Mouse (Mus musculus): ENCODE results near the gene Caskin2. TPM values are rescaled to one million over a fixed set of nuclear protein-coding genes. Genes with fewer than 3 reads are reported as not detected.
A peak's percentile ranks its signal among the peaks of the same experiment; 100 is the strongest.

Gene Caskin2
- polyA plus RNA-seq, 1 experiment from 2014 or later: 21.0 TPM

DNA sequence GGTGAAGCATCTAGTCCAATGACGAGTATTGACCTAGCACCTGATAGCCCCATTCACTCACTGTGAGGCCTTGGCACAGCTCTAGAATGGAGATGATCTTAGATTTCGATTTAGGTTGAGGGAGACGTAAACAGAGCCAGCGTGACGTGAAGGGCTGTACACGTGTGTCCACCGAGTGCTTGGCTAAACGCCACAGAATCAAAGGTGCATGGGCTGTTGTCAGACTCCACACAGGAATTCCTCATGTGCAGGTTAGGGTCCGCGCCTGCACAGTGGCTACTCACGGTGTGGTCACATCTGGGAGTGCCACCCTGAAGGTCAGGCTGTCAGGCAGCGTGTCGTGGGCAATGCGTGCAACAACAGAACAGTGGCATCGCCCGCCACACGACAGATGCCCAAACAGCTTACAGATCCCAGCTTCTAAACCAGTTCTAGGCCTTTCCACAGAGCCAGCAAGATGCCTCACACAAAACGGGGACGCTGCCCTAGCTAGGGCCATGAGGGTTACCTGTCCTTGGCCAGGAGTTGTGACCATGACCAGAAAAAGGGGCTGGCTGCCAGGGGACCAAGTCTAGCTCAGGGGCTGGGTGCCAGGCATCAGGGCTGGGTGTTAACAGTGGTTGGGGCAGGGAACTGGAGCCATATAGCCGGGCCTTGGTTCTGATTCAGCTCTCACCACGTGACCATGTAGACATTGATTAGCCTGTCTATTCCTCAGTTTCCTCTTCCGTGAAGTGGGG is 24.3 kb upstream of the Caskin2 start:
- peak overlapping the region in 1 of 2 experiments; percentile 60; a peak in 2 of 4 replicates for H3K27ac ChIP-seq (replicated peaks in 1 of 2; ENCODE audit: control insufficient read depth in 1 of 2, insufficient read depth in 1 of 2, low read depth in 2 of 2, low read length in 2 of 2)
- WGBS: 91% methylated on average over 22 of the region's 22 CpGs

DNA sequence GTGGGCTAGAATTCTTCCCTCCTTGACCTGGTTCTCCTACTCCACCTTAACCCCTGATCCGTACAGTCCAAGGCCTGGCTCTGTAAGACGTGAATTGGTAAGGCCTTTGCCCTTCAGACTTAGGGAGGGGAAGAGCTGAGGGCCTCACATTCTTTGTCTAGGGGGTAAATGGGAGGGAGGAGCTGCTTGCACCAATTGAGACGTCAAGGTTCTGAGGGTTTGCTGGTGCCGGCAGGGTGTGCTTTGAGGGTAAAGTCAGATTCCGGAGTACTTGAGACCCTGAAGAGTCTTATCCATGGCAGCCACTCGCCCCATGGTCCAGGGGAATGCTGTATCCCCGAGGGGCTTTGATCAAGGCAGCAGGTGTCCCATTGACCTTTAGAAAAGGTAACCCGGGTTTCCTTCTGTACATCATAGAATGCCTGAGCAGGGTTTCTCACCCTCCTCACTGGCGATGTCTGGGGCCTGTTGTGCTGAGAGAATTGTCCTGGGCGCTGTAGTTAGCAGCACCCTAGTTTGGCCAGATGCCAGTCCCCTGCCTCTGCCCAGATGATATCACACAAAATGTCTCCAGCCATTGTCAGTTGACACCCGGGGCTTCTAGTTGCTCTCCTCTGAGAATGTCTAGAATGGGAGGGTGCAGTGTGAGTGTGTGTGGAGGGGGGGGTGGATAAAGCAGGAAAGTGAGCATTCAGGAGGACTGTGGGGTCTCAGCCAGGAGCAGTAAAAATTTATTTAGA is 23.4 kb upstream of the Caskin2 start:
- 30% methylated on average over 11 of the region's 11 CpGs for WGBS
- Histone ChIP-seq H3K4me3 (ENCODE audit: control insufficient read depth in 1 of 2, insufficient read depth in 1 of 2, low read depth in 1 of 2, low read length in 2 of 2) (no peak overlapping the region), H3K9ac (ENCODE audit: low read length) (peak overlapping the region; percentile 31; the same call in 1 of the 2 replicates), H3K9me3 (ENCODE audit: control insufficient read depth, low read length) (no peaks in the 10 kb centered on the region), H3K36me3 (ENCODE audit: control insufficient read depth, insufficient read depth, low read length) (no peaks in the 10 kb centered on the region), H3K27ac (replicated peaks in 1 of 2; ENCODE audit: control insufficient read depth in 1 of 2, insufficient read depth in 1 of 2, low read depth in 2 of 2, low read length in 2 of 2) (peak overlapping the region; percentile 10 to 60; a peak in 3 of 4 replicates), H3K27me3 (ENCODE audit: control insufficient read depth, insufficient read depth, low read length) (no peaks in the 10 kb centered on the region), H3K4me2 (ENCODE audit: low read length) (no peak overlapping the region), H3K4me1 (ENCODE audit: control insufficient read depth in 2 of 2, insufficient read depth in 2 of 2, low read length in 2 of 2) (peaks cover 58 to 72% of the 10 kb centered on the region in 2 experiments)
- ATAC-seq (ENCODE audit: insufficient number of reproducible peaks, insufficient read depth, low FRiP score, low read depth): no peak

More for the DNA sequence above, 24.3 kb upstream of the Caskin2 start:
- no peaks in the 10 kb centered on the region for H3K36me3 ChIP-seq (ENCODE audit: control insufficient read depth, insufficient read depth, low read length)
- H3K4me3 ChIP-seq (ENCODE audit: control insufficient read depth in 1 of 2, insufficient read depth in 1 of 2, low read depth in 1 of 2, low read length in 2 of 2): no peak overlapping the region
- no peak overlapping the region for H3K9ac ChIP-seq (ENCODE audit: low read length)
- peaks cover 59 to 72% of the 10 kb centered on the region in 2 experiments for H3K4me1 ChIP-seq (ENCODE audit: control insufficient read depth in 2 of 2, insufficient read depth in 2 of 2, low read length in 2 of 2)
- no peak overlapping the region for H3K4me2 ChIP-seq (ENCODE audit: low read length)
- no peaks in the 10 kb centered on the region for H3K27me3 ChIP-seq (ENCODE audit: control insufficient read depth, insufficient read depth, low read length)
- H3K9me3 ChIP-seq (ENCODE audit: control insufficient read depth, low read length): no peaks in the 10 kb centered on the region
- no peak for ATAC-seq (ENCODE audit: insufficient number of reproducible peaks, insufficient read depth, low FRiP score, low read depth)

DNA sequence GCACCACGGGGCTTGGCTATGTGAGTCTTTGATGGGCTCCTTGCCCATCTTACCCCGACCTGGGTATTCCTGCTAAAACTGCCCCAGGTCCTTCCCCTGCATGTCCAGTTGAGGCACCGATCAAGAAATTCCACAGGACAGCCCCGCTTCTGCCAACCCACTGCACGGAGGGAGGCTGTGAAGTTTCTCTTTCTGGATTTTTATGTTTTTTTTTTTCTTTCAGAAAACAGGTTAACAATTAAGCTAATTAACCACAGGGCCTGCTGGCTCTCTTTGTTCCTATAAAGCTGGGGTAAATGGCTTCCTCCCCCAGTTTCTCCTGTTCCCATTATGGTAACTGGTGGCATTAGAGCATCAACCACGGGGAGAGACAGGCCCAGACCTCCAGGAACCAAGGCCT is 20.6 kb upstream of the Caskin2 start:
- peaks cover 64 to 77% of the 10 kb centered on the region in 2 experiments for H3K4me1 ChIP-seq (ENCODE audit: control insufficient read depth in 2 of 2, insufficient read depth in 2 of 2, low read length in 2 of 2)
- no peaks in the 10 kb centered on the region for H3K9me3 ChIP-seq (ENCODE audit: control insufficient read depth, low read length)
- H3K4me2 ChIP-seq (ENCODE audit: low read length): no peak overlapping the region
- no peaks in the 10 kb centered on the region for H3K36me3 ChIP-seq (ENCODE audit: control insufficient read depth, insufficient read depth, low read length)
- no peak overlapping the region for H3K4me3 ChIP-seq (ENCODE audit: control insufficient read depth in 1 of 2, insufficient read depth in 1 of 2, low read depth in 1 of 2, low read length in 2 of 2)
- peak overlapping the region; percentile 83 to 84 for H3K27ac ChIP-seq (replicated peaks in 1 of 2; ENCODE audit: control insufficient read depth in 1 of 2, insufficient read depth in 1 of 2, low read depth in 2 of 2, low read length in 2 of 2)
- no peaks in the 10 kb centered on the region for H3K27me3 ChIP-seq (ENCODE audit: control insufficient read depth, insufficient read depth, low read length)
- no peak for ATAC-seq (ENCODE audit: insufficient number of reproducible peaks, insufficient read depth, low FRiP score, low read depth)
- WGBS: 72% methylated on average over 6 of the region's 6 CpGs
- peak overlapping the region; percentile 16; the same call in 1 of the 2 replicates for H3K9ac ChIP-seq (ENCODE audit: low read length)

DNA sequence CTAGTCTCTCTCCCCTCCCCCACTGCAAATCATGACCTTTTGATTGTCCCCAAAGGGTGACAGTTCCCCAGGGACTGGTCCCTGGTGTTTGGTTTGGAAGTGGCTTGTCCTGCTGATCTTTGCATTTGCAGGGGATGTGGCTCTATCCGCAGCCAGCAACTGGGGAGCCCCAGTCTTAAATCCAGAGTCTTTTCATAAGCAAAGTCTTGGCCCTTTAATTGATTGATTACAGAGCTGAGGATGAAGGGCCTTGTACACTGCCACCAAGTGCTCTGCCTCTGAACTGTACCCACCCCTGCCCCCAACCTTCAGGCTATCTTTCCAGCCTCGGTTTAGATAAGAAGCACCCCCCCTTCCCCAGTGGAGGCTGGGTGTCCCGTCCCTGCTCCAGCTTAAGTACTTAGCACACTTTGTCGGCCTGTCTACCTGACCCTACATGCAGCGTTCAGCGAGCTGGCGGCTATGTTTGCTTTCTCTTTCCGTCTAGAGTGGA is 19.6 kb upstream of the Caskin2 start:
- no peak for ATAC-seq (ENCODE audit: insufficient number of reproducible peaks, insufficient read depth, low FRiP score, low read depth)
- Histone ChIP-seq H3K36me3 (ENCODE audit: control insufficient read depth, insufficient read depth, low read length) (no peaks in the 10 kb centered on the region), H3K9ac (ENCODE audit: low read length) (peak overlapping the region; percentile 53), H3K4me1 (ENCODE audit: control insufficient read depth in 2 of 2, insufficient read depth in 2 of 2, low read length in 2 of 2) (peaks cover 64 to 71% of the 10 kb centered on the region in 2 experiments), H3K4me2 (ENCODE audit: low read length) (peak overlapping the region; percentile 45), H3K9me3 (ENCODE audit: control insufficient read depth, low read length) (no peaks in the 10 kb centered on the region), H3K4me3 (ENCODE audit: control insufficient read depth in 1 of 2, insufficient read depth in 1 of 2, low read depth in 1 of 2, low read length in 2 of 2) (no peak overlapping the region), H3K27me3 (ENCODE audit: control insufficient read depth, insufficient read depth, low read length) (no peaks in the 10 kb centered on the region), H3K27ac (replicated peaks in 1 of 2; ENCODE audit: control insufficient read depth in 1 of 2, insufficient read depth in 1 of 2, low read depth in 2 of 2, low read length in 2 of 2) (peak overlapping the region; percentile 83 to 84)
- 9% methylated on average over 8 of the region's 8 CpGs for WGBS

DNA sequence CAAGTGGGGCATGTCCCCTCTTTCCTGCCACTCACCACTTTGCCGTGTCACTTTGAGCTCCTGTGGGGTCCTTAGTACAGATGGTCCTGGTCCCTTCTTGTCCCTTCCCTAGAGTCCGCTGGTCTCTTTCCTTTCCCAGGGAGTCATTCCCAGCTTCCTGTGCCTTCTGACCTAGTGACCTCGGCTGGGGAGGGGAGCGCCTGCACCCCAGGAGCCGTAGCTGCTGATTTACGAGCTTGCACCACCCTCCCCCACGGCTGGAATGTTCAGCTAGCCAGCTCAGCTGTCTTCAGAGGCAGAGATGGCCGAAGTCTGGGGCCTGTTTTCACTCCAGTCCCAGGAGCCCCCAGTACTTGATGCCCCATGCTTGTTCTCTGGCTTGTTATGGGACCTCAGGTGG is 19.1 kb upstream of the Caskin2 start:
- 10% methylated on average over 8 of the region's 8 CpGs for WGBS
- no peak for ATAC-seq (ENCODE audit: insufficient number of reproducible peaks, insufficient read depth, low FRiP score, low read depth)
- H3K4me3 ChIP-seq (ENCODE audit: control insufficient read depth in 1 of 2, insufficient read depth in 1 of 2, low read depth in 1 of 2, low read length in 2 of 2): no peak overlapping the region
- H3K9me3 ChIP-seq (ENCODE audit: control insufficient read depth, low read length): no peaks in the 10 kb centered on the region
- peak overlapping the region; percentile 53 for H3K9ac ChIP-seq (ENCODE audit: low read length)
- no peaks in the 10 kb centered on the region for H3K27me3 ChIP-seq (ENCODE audit: control insufficient read depth, insufficient read depth, low read length)
- H3K36me3 ChIP-seq (ENCODE audit: control insufficient read depth, insufficient read depth, low read length): no peaks in the 10 kb centered on the region
- peak overlapping the region; percentile 83 to 84 for H3K27ac ChIP-seq (replicated peaks in 1 of 2; ENCODE audit: control insufficient read depth in 1 of 2, insufficient read depth in 1 of 2, low read depth in 2 of 2, low read length in 2 of 2)
- peak overlapping the region; percentile 45 for H3K4me2 ChIP-seq (ENCODE audit: low read length)
- H3K4me1 ChIP-seq (ENCODE audit: control insufficient read depth in 2 of 2, insufficient read depth in 2 of 2, low read length in 2 of 2): peaks cover 61 to 66% of the 10 kb centered on the region in 2 experiments

DNA sequence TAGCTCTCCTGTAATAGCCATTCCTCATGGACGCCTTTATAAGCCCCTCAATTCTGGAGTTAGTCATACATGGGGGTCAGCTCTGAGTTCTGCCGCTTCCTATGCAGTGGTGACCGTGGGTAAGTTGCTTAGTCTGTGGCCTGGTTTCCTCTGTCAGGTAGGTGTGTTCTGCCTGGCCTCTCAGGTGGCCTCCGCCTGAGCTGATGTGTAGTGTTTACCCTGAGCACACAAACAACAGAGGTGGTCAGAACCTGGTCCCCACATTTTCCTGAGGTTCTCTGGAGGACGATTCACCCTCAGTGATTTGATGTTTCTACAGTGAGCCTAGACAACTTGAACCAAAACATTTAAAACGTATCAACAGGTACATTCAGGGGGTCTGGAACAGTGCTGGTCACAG is 18.6 kb upstream of the Caskin2 start:
- Histone ChIP-seq H3K27ac (replicated peaks in 1 of 2; ENCODE audit: control insufficient read depth in 1 of 2, insufficient read depth in 1 of 2, low read depth in 2 of 2, low read length in 2 of 2) (peak overlapping the region; percentile 52 to 84), H3K9ac (ENCODE audit: low read length) (peak overlapping the region; percentile 53; the same call in 1 of the 2 replicates), H3K4me2 (ENCODE audit: low read length) (peak overlapping the region; percentile 45), H3K4me3 (ENCODE audit: control insufficient read depth in 1 of 2, insufficient read depth in 1 of 2, low read depth in 1 of 2, low read length in 2 of 2) (no peak overlapping the region), H3K4me1 (ENCODE audit: control insufficient read depth in 2 of 2, insufficient read depth in 2 of 2, low read length in 2 of 2) (peaks cover 61 to 66% of the 10 kb centered on the region in 2 experiments), H3K9me3 (ENCODE audit: control insufficient read depth, low read length) (no peaks in the 10 kb centered on the region), H3K36me3 (ENCODE audit: control insufficient read depth, insufficient read depth, low read length) (no peaks in the 10 kb centered on the region), H3K27me3 (ENCODE audit: control insufficient read depth, insufficient read depth, low read length) (no peaks in the 10 kb centered on the region)
- ATAC-seq (ENCODE audit: insufficient number of reproducible peaks, insufficient read depth, low FRiP score, low read depth): no peak
- 52% methylated on average over 6 of the region's 6 CpGs for WGBS

DNA sequence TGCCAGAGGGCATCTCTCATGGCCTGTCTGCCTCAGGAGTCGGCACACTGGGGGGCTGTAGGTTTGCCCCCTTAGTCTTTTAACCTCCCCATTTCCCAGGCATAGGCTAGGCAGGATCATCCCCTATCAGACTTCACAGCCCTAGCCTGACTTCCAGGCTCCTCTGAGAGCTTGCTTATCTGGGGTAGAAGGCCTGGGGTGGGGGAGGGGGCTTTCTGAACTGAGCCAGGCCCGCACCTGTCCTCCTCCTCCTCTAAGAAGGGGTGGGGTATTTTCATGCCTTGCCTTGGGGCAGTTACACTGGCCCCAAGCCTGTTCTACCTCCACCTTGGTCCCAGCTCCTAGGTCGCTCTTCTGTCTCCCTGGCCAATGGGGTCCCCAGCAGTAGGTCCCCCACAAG is 18.1 kb upstream of the Caskin2 start:
- Histone ChIP-seq H3K27ac (replicated peaks in 1 of 2; ENCODE audit: control insufficient read depth in 1 of 2, insufficient read depth in 1 of 2, low read depth in 2 of 2, low read length in 2 of 2) (peak overlapping the region in 1 of 2 experiments; percentile 84; a peak in 1 of 4 replicates), H3K9me3 (ENCODE audit: control insufficient read depth, low read length) (no peaks in the 10 kb centered on the region), H3K4me3 (ENCODE audit: control insufficient read depth in 1 of 2, insufficient read depth in 1 of 2, low read depth in 1 of 2, low read length in 2 of 2) (no peak overlapping the region), H3K36me3 (ENCODE audit: control insufficient read depth, insufficient read depth, low read length) (no peaks in the 10 kb centered on the region), H3K9ac (ENCODE audit: low read length) (peak overlapping the region; percentile 42; the same call in 1 of the 2 replicates), H3K27me3 (ENCODE audit: control insufficient read depth, insufficient read depth, low read length) (no peaks in the 10 kb centered on the region), H3K4me2 (ENCODE audit: low read length) (0 out of 2 replicates have a peak overlapping the region, but pooled peaks have one; percentile 28), H3K4me1 (ENCODE audit: control insufficient read depth in 2 of 2, insufficient read depth in 2 of 2, low read length in 2 of 2) (peaks cover 56 to 61% of the 10 kb centered on the region in 2 experiments)
- no peak for ATAC-seq (ENCODE audit: insufficient number of reproducible peaks, insufficient read depth, low FRiP score, low read depth)
- WGBS: 35% methylated on average over 3 of the region's 3 CpGs
